Mouse (Mus musculus) hindbrain, embryonic 16.5 days (tissue): ENCODE results near the gene Tcf7l1. TPM values are rescaled to one million over a fixed set of nuclear protein-coding genes. Genes with fewer than 3 reads are reported as not detected.

Experiments used
- ATAC-seq: fragments of 200-750 bp; cut with Nextera tagmentation; 2 replicates; pipeline ENCODE4 v1.8.0; 2017; ENCODE audit warnings: moderate TSS enrichment, moderate library complexity
- H3K27ac ChIP-seq: fragments of 300-500 bp; sonication (generic); 2 replicates; pipeline ENCODE4 v1.5.1; 2014; ENCODE audit warnings: low read depth, mild to moderate bottlenecking, control low read depth, low read length, moderate library complexity
- H3K27me3 ChIP-seq: fragments of 300-500 bp; sonication (generic); replicated peaks from 2 replicates; pipeline ENCODE4 v1.6.1; 2014; ENCODE audit warnings: low read length; ENCODE audit not compliant: control insufficient read depth, insufficient read depth
- H3K36me3 ChIP-seq: fragments of 300-500 bp; sonication (generic); 2 replicates; pipeline ENCODE4 v1.6.1; 2014; ENCODE audit warnings: mild to moderate bottlenecking, low read length, moderate library complexity, mixed read lengths; ENCODE audit not compliant: control insufficient read depth, insufficient read depth
- H3K4me1 ChIP-seq: fragments of 300-500 bp; sonication (generic); 2 replicates; pipeline ENCODE4 v1.6.1; 2014; ENCODE audit warnings: low read depth, low read length; ENCODE audit not compliant: control insufficient read depth, insufficient read depth
- H3K4me2 ChIP-seq: fragments of 300-500 bp; sonication (generic); 2 replicates; pipeline ENCODE4 v1.6.1; 2014; ENCODE audit warnings: mild to moderate bottlenecking, low read length, control low read depth, moderate library complexity
- H3K4me3 ChIP-seq: fragments of 300-500 bp; sonication (generic); 2 replicates; pipeline ENCODE4 v1.5.1; 2014; ENCODE audit warnings: mild to moderate bottlenecking, low read length, control low read depth, moderate library complexity
- H3K9ac ChIP-seq: fragments of 300-500 bp; sonication (generic); 2 replicates; pipeline ENCODE4 v1.6.1; 2014; ENCODE audit warnings: low read depth, mild to moderate bottlenecking, control low read depth, low read length, moderate library complexity
- H3K9me3 ChIP-seq: fragments of 300-500 bp; sonication (generic); 2 replicates; pipeline ENCODE4 v1.6.1; 2014; ENCODE audit warnings: mild to moderate bottlenecking, low read length, moderate library complexity; ENCODE audit not compliant: control insufficient read depth
- WGBS: fragments of 180-500 bp; shearing (Covaris S2); extraction: QIAGEN DNeasy Blood & Tissue Kit; methylation state at CpG from one replicate; pipeline ENCODE4 v1.1.7; 2014; 5-methylcytosine and 5-hydroxymethylcytosine counted together
- polyA plus RNA-seq: library from polyadenylated mRNA; unstranded; fragments of >200 nt; fragmentation: Nextera tagmentation; extraction: Ambion mirVana; gene quantifications from 2 replicates; pipeline ENCODE4 v1.2.1, GENCODE M21; 2015

The Tcf7l1 gene
- polyA plus RNA-seq, 1 experiment from 2014 or later, result 6.3 TPM

- Histone ChIP-seq H3K9me3 (no peaks in the 10 kb centered on the region), H3K36me3 (no peaks in the 10 kb centered on the region), H3K27ac (no peak overlapping the region), H3K9ac (no peak overlapping the region), H3K4me3 (no peak overlapping the region), H3K4me2 (no peak overlapping the region), H3K27me3 (peaks cover 6% of the 10 kb centered on the region), H3K4me1 (peaks cover 13% of the 10 kb centered on the region)
- WGBS, result 96% methylated on average over 8 of the region's 8 CpGs
- no peak for ATAC-seq
These were observed 3.6 kb upstream of the Tcf7l1 start for GRCm38 (mm10) chr6:72792641-72793040.

GRCm38 (mm10) chr6:72787948-72788891, 834 bp downstream of the Tcf7l1 start:
- peak overlapping the region; percentile 69 for H3K4me3 ChIP-seq
- peaks cover 11% of the 10 kb centered on the region for H3K27me3 ChIP-seq
- under 1% methylated on average over 69 of the region's 69 CpGs for WGBS
- no peaks in the 10 kb centered on the region for H3K36me3 ChIP-seq
- H3K9me3 ChIP-seq, result no peaks in the 10 kb centered on the region
- H3K4me1 ChIP-seq, result peaks cover 17% of the 10 kb centered on the region
- peak overlapping the region; percentile 74 for H3K9ac ChIP-seq
- H3K4me2 ChIP-seq, result peak overlapping the region; percentile 100
- H3K27ac ChIP-seq, result peak overlapping the region; percentile 83
- peak; percentile 24 for ATAC-seq

GRCm38 (mm10) chr6:72787322-72787947, 1.6 kb downstream of the Tcf7l1 start:
- Histone ChIP-seq H3K4me1 (peaks cover 17% of the 10 kb centered on the region), H3K27ac (no peak overlapping the region), H3K27me3 (peaks cover 11% of the 10 kb centered on the region), H3K9ac (peak overlapping the region; percentile 15), H3K4me2 (peak overlapping the region; percentile 100), H3K9me3 (no peaks in the 10 kb centered on the region), H3K4me3 (peak overlapping the region; percentile 69), H3K36me3 (no peaks in the 10 kb centered on the region)
- 4% methylated on average over 19 of the region's 19 CpGs for WGBS
- ATAC-seq, result no peak

- peaks cover 8% of the 10 kb centered on the region for H3K27me3 ChIP-seq
- 88% methylated on average over 4 of the region's 4 CpGs for WGBS
- no peak overlapping the region for H3K4me3 ChIP-seq
- H3K27ac ChIP-seq, result no peak overlapping the region
- ATAC-seq, result no peak
- peaks cover 12% of the 10 kb centered on the region for H3K4me1 ChIP-seq
- H3K36me3 ChIP-seq, result no peaks in the 10 kb centered on the region
- H3K4me2 ChIP-seq, result no peak overlapping the region
- no peak overlapping the region for H3K9ac ChIP-seq
- H3K9me3 ChIP-seq, result no peaks in the 10 kb centered on the region
These were observed 5.3 kb downstream of the Tcf7l1 start for GRCm38 (mm10) chr6:72783780-72784179.

- WGBS, result 93% methylated on average over 15 of the region's 15 CpGs
- Histone ChIP-seq H3K4me1 (no peaks in the 10 kb centered on the region), H3K4me2 (no peak overlapping the region), H3K36me3 (no peaks in the 10 kb centered on the region), H3K4me3 (no peak overlapping the region), H3K9me3 (no peaks in the 10 kb centered on the region), H3K27me3 (no peaks in the 10 kb centered on the region), H3K27ac (no peak overlapping the region), H3K9ac (no peak overlapping the region)
- ATAC-seq, result no peak
These were observed 10.0 kb downstream of the Tcf7l1 start for GRCm38 (mm10) chr6:72778779-72779776.

GRCm38 (mm10) chr6:72777212-72777611, 11.8 kb downstream of the Tcf7l1 start:
- no peaks in the 10 kb centered on the region for H3K27me3 ChIP-seq
- H3K4me2 ChIP-seq, result no peak overlapping the region
- no peak for ATAC-seq
- H3K9ac ChIP-seq, result no peak overlapping the region
- WGBS, result 93% methylated on average over 4 of the region's 4 CpGs
- no peak overlapping the region for H3K4me3 ChIP-seq
- no peaks in the 10 kb centered on the region for H3K9me3 ChIP-seq
- H3K36me3 ChIP-seq, result no peaks in the 10 kb centered on the region
- H3K27ac ChIP-seq, result no peak overlapping the region
- no peaks in the 10 kb centered on the region for H3K4me1 ChIP-seq

GRCm38 (mm10) chr6:72774275-72774674, 14.8 kb downstream of the Tcf7l1 start:
- Histone ChIP-seq H3K27me3 (no peaks in the 10 kb centered on the region), H3K4me3 (no peak overlapping the region), H3K4me1 (no peaks in the 10 kb centered on the region; the same call in 1 of the 2 replicates), H3K36me3 (no peaks in the 10 kb centered on the region), H3K9ac (no peak overlapping the region), H3K4me2 (no peak overlapping the region), H3K27ac (no peak overlapping the region), H3K9me3 (no peaks in the 10 kb centered on the region)
- WGBS, result 51% methylated on average over 3 of the region's 3 CpGs
- no peak for ATAC-seq

- ATAC-seq, result no peak
- Histone ChIP-seq H3K9ac (no peak overlapping the region), H3K27me3 (no peaks in the 10 kb centered on the region), H3K4me3 (no peak overlapping the region), H3K9me3 (no peaks in the 10 kb centered on the region), H3K4me2 (no peak overlapping the region), H3K27ac (no peak overlapping the region), H3K4me1 (no peaks in the 10 kb centered on the region; the same call in 1 of the 2 replicates), H3K36me3 (no peaks in the 10 kb centered on the region)
- 76% methylated on average over 14 of the region's 14 CpGs for WGBS
These were observed 18.9 kb downstream of the Tcf7l1 start for GRCm38 (mm10) chr6:72769915-72770776.
